Mouse (Mus musculus) left cerebral cortex, adult 11 months (tissue): Measurements from ENCODE around the gene Zbp1.

Experiments used
- DNase-seq: peaks from one replicate; pipeline ENCODE4 v3.0.0; 2022; ENCODE audit warnings: low spot score

The Zbp1 gene

GRCm38 (mm10) chr2:173175703-173176102, 43.0 kb downstream of the Zbp1 start:
- no peak for DNase-seq

- no peak for DNase-seq
Observed at GRCm38 (mm10) chr2:173174569-173174968, 44.2 kb downstream of the Zbp1 start.

- peak; percentile 65 for DNase-seq
Observed at GRCm38 (mm10) chr2:173173521-173174511, 44.9 kb downstream of the Zbp1 start.

DNA sequence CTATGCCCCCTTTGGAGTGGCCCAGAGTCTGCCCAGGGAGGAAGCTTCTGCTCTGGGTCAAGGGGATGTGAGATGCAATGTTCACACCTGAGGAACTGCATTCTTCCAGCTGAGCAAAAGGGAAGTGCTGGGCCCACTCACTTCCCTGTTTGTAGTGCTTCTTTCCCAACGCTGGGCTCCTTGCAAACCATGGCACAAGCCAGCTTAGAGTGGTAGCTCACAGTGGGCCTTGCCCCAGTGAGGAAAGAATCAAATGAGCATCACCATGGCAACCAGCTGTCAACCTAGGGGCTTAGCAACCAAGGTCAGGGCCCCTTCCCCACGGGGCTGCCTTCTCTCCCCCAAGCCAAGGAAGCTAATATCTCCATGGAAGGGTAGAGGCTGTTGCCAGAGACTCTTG, 45.7 kb downstream of the Zbp1 start:
- no peak for DNase-seq

GRCm38 (mm10) chr2:173172386-173172785, 46.3 kb downstream of the Zbp1 start:
- DNase-seq = no peak

GRCm38 (mm10) chr2:173171956-173172355, 46.8 kb downstream of the Zbp1 start:
- DNase-seq = no peak

DNA sequence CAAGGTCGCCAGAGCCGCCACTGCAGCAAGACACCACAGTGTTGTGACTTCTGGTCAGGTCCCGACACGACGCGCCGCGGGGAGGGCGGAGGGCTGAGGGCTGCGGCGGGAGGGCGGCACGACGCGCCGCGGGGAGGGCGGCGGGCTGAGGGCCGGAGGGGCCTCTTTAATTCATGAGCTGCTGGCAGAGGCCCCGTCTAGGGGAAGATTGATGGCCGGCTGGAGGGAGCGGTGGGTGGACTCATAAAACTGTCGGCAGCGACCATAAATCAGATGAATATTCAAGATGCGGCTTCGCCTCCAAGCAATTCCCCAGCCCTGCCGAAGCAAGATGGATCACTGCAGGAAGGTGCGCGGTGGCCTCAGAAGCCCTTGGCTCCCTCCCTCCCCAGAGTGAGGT, 47.3 kb downstream of the Zbp1 start:
- no peak for DNase-seq

DNA sequence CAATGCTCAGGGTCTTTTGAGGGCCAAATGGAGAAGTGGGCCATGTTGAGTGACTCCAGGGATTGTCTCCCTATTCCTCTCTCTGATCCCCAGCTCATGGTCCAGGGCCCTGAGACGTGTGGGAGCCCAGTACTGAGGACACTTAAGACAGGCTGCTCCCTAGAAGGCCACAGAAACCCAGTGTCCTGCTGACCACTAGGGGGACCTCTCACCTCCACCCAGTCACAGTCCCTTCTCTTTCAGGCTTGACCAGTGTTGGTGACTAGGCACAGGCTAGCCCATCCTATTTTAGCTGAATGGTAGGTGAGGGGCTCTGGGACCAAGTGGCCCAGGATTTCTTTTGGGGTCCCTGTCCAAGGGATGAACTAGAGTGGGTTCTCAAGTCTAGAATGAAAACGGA, 48.0 kb downstream of the Zbp1 start:
- DNase-seq = no peak

DNA sequence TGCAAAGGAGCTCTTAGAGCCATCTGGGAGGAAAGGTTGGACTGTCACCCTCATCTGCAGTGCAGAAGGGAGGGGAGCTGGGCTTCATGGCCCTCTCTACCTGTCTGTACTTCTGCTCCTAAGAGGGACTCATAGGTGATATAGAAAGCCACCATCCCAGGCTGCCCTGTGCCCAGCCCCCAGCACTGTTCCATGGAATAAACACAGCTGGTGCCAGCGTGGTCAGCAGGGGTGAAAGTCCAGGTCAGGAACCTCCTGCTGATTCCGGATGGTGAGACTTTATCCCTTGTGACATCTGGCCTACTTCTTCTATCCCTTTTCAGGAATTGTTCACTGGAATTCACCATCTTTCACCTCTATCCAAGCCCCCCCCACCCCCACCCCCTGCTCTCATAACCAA, 48.6 kb downstream of the Zbp1 start:
- DNase-seq = no peak

- no peak for DNase-seq
Observed at GRCm38 (mm10) chr2:173168411-173168851, 50.3 kb downstream of the Zbp1 start.

DNA sequence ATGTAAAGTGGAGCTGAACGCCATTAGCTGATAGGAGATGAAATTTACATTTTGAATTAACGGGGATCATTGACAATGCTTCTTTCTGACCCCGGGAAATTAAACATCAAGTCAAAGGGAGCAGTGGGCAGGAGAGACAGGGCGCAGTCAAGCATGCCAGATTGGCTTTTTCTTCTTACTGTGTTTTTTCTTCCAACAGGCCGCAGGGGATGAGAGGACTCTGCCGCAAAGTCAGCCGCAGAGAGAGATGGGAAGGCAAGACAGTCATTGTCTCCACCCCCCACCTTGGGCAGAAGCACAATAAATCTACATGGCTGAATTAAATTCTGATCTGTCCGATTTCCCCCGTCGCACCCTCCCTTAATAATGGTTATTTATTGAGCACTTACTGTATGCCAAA, 53.4 kb downstream of the Zbp1 start:
- DNase-seq = no peak

DNA sequence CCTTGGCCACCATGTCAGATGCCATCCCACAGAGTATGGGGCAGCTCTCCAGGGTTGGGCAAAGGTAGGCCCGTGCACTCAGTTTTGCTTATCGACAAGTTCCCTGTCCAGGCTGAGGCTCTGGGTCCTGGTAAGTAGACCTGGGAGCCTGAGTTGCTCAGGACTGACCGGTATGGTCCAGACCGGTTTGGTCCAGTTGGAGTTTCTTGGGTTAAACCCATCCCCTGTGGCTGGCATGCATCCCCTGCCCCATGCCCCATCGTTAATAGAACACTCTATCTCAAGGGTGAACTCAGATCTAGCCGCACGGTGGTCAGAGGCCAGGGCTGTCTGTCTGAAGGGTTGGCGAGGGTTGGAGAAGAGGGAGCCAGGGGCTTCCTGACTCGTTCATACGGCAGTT, 53.8 kb downstream of the Zbp1 start:
- DNase-seq = no peak

DNA sequence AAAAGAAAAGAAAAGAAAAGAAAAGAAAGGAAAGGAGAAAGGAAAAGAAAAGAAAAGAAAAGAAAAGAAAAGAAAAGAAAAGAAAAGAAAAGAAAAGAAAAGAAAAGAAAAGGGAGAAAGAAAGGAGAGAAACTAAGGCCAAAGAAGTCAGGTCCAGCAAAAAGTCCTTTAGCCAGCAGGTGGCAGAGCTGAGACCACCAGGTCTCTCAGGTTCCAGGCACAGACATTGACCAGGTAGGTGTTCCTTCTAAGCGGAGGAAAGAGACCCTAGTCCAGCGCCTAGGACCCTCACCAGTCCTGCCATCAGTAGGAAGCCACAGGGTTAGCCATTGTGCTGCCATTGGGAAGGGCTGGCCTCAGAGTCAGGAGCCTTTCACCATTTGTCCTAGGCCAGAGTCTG, 54.4 kb downstream of the Zbp1 start:
- DNase-seq = no peak

DNA sequence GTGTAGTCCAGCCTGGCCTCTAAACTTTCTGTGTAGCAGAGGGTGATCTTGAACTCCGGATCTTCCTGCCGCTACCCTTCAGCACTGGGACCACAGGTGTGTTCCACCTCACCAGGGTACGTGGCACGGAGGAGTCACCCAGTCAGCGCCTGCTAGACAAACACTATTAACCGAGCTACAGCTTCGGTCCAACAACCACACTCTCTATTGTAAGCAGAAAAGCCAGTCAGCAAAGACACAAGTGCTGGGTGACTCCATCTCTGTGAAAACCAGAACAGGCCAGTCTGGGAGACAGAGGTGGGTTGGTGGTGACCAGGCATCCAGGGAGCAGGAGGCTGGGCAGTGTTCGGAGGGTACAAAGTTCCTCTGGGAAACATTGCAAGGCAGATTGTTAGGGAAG, 55.3 kb downstream of the Zbp1 start:
- no peak for DNase-seq

DNA sequence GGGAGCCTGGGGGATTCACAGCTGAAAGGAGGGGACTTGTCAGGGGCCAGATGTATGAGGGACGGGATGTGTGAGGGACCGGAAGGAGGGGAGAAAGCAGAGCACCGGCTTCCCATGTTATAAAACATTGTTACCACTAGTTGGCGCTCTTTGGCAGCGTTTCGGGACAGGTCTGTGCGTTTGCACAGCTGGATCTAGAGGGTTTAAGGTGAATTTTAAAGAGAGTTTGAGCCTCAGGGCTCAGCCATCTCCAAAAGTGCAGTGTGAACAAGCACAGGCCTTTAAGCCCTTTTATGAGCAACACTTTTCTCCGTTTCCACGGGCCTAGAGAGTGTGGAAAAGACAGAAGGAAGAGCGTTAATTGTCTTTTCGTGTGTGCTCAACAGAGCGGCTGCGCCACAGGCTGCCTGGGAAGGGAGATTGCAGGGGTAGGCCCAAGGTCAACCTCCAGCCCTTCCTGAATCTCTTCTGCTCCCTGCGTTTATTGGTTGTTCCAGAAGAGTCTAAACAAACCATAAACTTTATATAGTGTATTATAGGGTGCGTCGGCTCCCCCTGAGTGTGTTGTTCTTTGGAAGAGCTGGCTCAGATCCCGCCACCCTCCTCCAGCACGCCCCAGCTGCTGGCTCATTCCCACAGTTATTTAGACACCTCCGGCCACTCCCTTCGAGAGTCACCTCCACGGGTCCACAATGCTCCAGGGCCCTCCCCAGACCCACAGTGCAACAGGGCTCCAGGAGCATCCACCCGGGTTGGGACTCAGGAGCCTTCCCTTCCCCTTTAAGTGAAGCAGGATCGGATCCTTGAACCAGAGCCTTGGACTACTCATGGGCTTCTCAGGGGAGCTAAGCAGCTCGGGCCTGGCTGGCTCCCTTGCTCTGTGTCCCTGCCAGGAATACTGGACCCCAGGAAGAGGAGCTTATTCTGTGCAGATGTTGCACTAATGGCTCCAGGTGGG, 59.1 kb downstream of the Zbp1 start:
- DNase-seq = no peak

DNA sequence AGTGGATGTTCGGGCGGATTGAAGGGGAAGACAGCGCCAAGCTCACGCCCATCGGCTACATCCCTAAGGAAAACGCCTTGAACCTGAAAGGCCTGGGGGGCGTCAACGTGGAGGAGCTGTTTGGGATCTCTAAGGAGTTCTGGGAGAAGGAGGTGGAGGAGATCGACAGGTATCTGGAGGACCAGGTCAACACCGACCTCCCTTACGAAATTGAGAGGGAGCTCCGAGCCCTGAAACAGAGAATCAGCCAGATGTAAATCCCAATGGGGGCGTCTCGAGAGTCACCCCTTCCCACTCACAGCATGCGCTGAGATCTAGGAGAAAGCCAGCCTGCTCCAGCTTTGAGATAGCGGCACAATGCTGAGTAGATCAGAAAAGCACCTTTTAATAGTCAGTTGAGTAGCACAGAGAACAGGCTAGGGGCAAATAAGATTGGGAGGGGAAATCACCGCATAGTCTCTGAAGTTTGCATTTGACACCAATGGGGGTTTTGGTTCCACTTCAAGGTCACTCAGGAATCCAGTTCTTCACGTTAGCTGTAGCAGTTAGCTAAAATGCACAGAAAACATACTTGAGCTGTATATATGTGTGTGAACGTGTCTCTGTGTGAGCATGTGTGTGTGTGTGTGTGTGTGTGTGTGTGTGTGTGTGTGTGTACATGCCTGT, 60.2 kb downstream of the Zbp1 start:
- no peak for DNase-seq

- no peak for DNase-seq
Observed at GRCm38 (mm10) chr2:173157871-173158270, 60.9 kb downstream of the Zbp1 start.

- DNase-seq = no peak
Observed at GRCm38 (mm10) chr2:173157376-173157775, 61.3 kb downstream of the Zbp1 start.

- DNase-seq = no peak
Observed at GRCm38 (mm10) chr2:173156923-173157322, 61.8 kb downstream of the Zbp1 start.
